Mouse (Mus musculus): ENCODE measurements around the gene Ssxb2. TPM values are rescaled to one million over a fixed set of nuclear protein-coding genes. Genes with fewer than 3 reads are reported as not detected.
"Not testable (repeated sequence)": the region's sequence is repeated elsewhere in the genome, so short reads cannot be mapped to it uniquely, and the experiment has no call there.

Gene Ssxb2
- not detected for total RNA-seq (2022)

DNA sequence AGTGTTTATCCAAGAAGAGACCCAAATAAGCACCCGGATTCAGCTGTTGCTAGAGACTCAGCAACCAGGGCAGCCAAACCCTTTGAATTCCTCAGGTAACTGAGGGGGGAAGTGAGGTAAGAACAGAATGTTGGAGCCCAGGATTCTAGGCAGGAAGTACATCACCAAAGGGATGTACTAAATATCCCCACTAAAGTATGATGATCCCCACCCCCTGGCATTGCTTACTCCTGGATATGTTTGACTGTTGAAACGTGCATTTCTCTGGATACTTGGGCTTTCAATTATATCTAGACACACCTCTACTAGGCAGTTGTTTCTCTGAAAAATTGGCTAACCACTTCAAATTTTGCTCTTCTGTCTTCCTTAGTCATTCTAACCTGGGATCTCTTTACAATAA is at the start of gene Ssxb2:
Gene Ssxb2, minus strand, starts transcription at position 101 of the 400 bp plus-strand sequence.
- DNase-seq (ENCODE audit: low spot score in 2 of 2) = not testable (repeated sequence)

DNA sequence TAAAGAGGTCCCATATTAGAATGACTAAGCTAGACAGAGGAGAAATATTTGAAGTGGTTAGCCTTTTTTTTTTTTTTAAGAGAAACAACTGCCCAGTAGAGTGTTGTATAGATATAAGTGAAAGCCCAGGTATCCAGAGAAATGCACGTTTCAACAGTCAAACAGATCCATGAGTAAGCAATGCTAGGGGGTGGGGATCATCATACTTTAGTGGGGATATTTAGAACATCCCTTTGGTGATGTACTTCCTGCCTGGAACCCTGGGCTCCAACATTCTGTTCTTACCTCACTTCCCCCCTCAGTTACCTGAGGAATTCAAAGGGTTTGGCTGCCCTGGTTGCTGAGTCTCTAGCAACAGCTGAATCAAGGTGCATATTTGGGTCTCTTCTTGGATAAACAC is 48.5 kb downstream of the Ssxb2 start, which contains the start of gene Ssxb1:
Gene Ssxb1, plus strand, starts transcription at position 301 of the 400 bp plus-strand sequence.
- not testable (repeated sequence) for DNase-seq (ENCODE audit: low spot score in 2 of 2)

Other genes starting within 250 kb of the Ssxb2 start
- gene Ftsj1, start 209.3 kb downstream of the Ssxb2 start, total RNA-seq (2022) = 10 to 100 TPM; 22.0 to 31.7 (median 26.1) TPM
- 1 to 10 TPM; 2.1 to 4.0 (median 3.6) TPM for gene Slc38a5, start 190.6 kb downstream of the Ssxb2 start, total RNA-seq (2022)
- not detected for gene Ssxb10, start 134.3 kb downstream of the Ssxb2 start, total RNA-seq (2022)
- gene Ssxb9, start 94.7 kb downstream of the Ssxb2 start, total RNA-seq (2022) = not detected
- gene Ssxb1, start 48.4 kb downstream of the Ssxb2 start, total RNA-seq (2022) = not detected
- gene Gm14459, start 63.2 kb upstream of the Ssxb2 start, total RNA-seq (2022) = not detected
- gene Ssxb6, start 86.5 kb upstream of the Ssxb2 start, total RNA-seq (2022) = not detected
- not detected for gene Ssxb3, start 130.1 kb upstream of the Ssxb2 start, total RNA-seq (2022)
- gene Ssxb8, start 229.1 kb upstream of the Ssxb2 start, total RNA-seq (2022) = not detected

All from layer of hippocampus, adult 8-10 months (tissue).